ENCODE assay signal across 29 mouse cellular contexts in the genomic region with DNA sequence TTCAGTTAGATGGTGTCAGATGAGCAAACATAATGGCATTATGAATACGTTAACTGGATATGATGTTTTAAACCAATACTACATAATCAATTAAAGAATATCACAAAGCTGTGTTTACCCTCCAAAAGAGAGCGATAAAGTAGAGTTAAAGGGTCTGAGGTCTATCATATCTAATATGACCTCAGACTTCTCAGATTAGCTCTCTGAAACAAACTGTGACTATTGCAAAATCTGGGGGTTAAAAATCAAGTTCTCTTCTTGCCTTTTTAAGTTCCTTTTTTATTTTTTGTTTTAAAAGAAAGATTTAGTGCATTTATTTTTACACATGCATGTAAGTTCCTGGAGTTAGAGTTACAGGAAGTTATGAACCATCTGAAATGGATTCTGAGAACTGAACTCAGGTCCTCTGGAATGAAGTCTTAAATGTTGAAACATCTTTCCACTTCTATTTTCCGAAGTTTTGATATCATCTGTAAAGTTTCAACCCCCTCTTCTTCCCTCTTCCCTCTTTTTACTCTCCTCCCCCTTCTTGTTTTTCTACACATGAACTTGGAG.
A peak's percentile ranks its signal among the peaks of the same experiment; 100 is the strongest.
DNase-seq lines count a peak whose midpoint lies in the region; ATAC-seq and TF ChIP-seq lines count a peak whose summit lies in the region.
"Had no signal": no experiment of that assay in that cellular context is flagged by ENCODE, and none has a peak within 500 bp of the region (broad histone marks: within the 10 kb centered on the region; RNA-seq: fewer than 3 reads in every experiment).

No protein-coding gene starts in this region.

- no peak for TF ChIP-seq POLR2A in cerebellum, adult 2 months (IDR thresholded peaks at IDR 0.05; ENCODE audit: borderline replicate concordance, insufficient read depth, low read length)

- H3K9me3 ChIP-seq in midbrain, embryonic 11.5 days (ENCODE audit: control insufficient read depth, low read length): no peaks in the 10 kb centered on the region
- H3K9me3 ChIP-seq in midbrain, embryonic 15.5 days: no peaks in the 10 kb centered on the region
- H3K9me3 ChIP-seq: embryonic facial prominence, embryonic 10.5 days; embryonic facial prominence, embryonic 13.5 days; forebrain, embryonic 12.5 days; forebrain, embryonic 15.5 days; G1E; heart, embryonic 10.5 days; heart, embryonic 13.5 days had no signal

- no peaks in the 10 kb centered on the region for H3K36me3 ChIP-seq in midbrain, embryonic 11.5 days (ENCODE audit: control insufficient read depth, insufficient read depth, low read length)
- H3K36me3 ChIP-seq in midbrain, embryonic 15.5 days (replicated peaks): no peaks in the 10 kb centered on the region
- H3K36me3 ChIP-seq: embryonic facial prominence, embryonic 10.5 days; embryonic facial prominence, embryonic 13.5 days; forebrain, embryonic 12.5 days; forebrain, embryonic 15.5 days; heart, embryonic 13.5 days had no signal

- ATAC-seq in midbrain, embryonic 11.5 days (ENCODE audit: low FRiP score): no peak
- ATAC-seq in midbrain, embryonic 15.5 days (replicated peaks): no peak
- peak; percentile 75 for ATAC-seq in granulocyte monocyte progenitor cell, adult 5-6 weeks (replicated peaks; ENCODE audit: poor library complexity, severe bottlenecking)
- ATAC-seq in megakaryocyte progenitor cell, adult 5-6 weeks (replicated peaks; ENCODE audit: poor library complexity): peak; percentile 33
- ATAC-seq in cerebellum, adult (ENCODE audit: insufficient number of reproducible peaks, low FRiP score, low TSS enrichment): no peak
- ATAC-seq: forebrain, embryonic 15.5 days; hindbrain, postnatal 0 days; inflammation-experienced regulatory T-cells, adult 6 months had no signal

- no peaks in the 10 kb centered on the region for H3K4me1 ChIP-seq in midbrain, embryonic 11.5 days (ENCODE audit: control insufficient read depth, insufficient read depth, low read length)
- H3K4me1 ChIP-seq in midbrain, embryonic 15.5 days: peaks cover 4% of the 10 kb centered on the region; the same call in 1 of the 2 replicates
- no peaks in the 10 kb centered on the region; the same call in 1 of the 2 replicates for H3K4me1 ChIP-seq in cerebellum, adult 2 months (ENCODE audit: control insufficient read depth, insufficient read depth, low read length)
- H3K4me1 ChIP-seq: embryonic facial prominence, embryonic 10.5 days had no signal

- no peak overlapping the region for H3K9ac ChIP-seq in midbrain, embryonic 11.5 days (ENCODE audit: low read length)
- no peak overlapping the region for H3K9ac ChIP-seq in midbrain, embryonic 15.5 days
- H3K9ac ChIP-seq: embryonic facial prominence, embryonic 13.5 days; forebrain, embryonic 12.5 days; forebrain, embryonic 15.5 days; heart, embryonic 13.5 days; hindbrain, embryonic 14.5 days had no signal

- 92% methylated on average over 3 of the region's 3 CpGs for WGBS in midbrain, embryonic 11.5 days
- 88% methylated on average over 3 of the region's 3 CpGs for WGBS in midbrain, embryonic 15.5 days
- WGBS in cerebellum, adult 2 months: 98% methylated on average over 3 of the region's 3 CpGs

- H3K4me2 ChIP-seq in midbrain, embryonic 11.5 days: no peak overlapping the region
- no peak overlapping the region for H3K4me2 ChIP-seq in midbrain, embryonic 15.5 days
- H3K4me2 ChIP-seq: embryonic facial prominence, embryonic 13.5 days; forebrain, embryonic 12.5 days; forebrain, embryonic 15.5 days; heart, embryonic 13.5 days; hindbrain, embryonic 14.5 days had no signal

- H3K27ac ChIP-seq in midbrain, embryonic 11.5 days (ENCODE audit: low read depth, low read length): no peak overlapping the region
- no peak overlapping the region for H3K27ac ChIP-seq in midbrain, embryonic 15.5 days
- no peak overlapping the region for H3K27ac ChIP-seq in cerebellum, adult 2 months (ENCODE audit: insufficient read depth, low read length)
- H3K27ac ChIP-seq: embryonic facial prominence, embryonic 10.5 days; embryonic facial prominence, embryonic 13.5 days; forebrain, embryonic 12.5 days; forebrain, embryonic 15.5 days; heart, adult 2 months; heart, embryonic 10.5 days; heart, embryonic 13.5 days; hindbrain, embryonic 14.5 days; hindbrain, postnatal 0 days had no signal

- H3K27me3 ChIP-seq in midbrain, embryonic 11.5 days (ENCODE audit: control insufficient read depth, insufficient read depth, low read length): no peaks in the 10 kb centered on the region
- no peaks in the 10 kb centered on the region for H3K27me3 ChIP-seq in midbrain, embryonic 15.5 days (replicated peaks)
- H3K27me3 ChIP-seq in cerebellum, adult 2 months (ENCODE audit: control insufficient read depth, insufficient read depth, low read length): no peaks in the 10 kb centered on the region
- H3K27me3 ChIP-seq: CH12.LX; embryonic facial prominence, embryonic 13.5 days; forebrain, embryonic 12.5 days; forebrain, embryonic 15.5 days; heart, embryonic 13.5 days had no signal

- no peak overlapping the region for H3K4me3 ChIP-seq in midbrain, embryonic 11.5 days (ENCODE audit: low read depth, low read length)
- no peak overlapping the region for H3K4me3 ChIP-seq in midbrain, embryonic 15.5 days
- H3K4me3 ChIP-seq in cerebellum, adult 2 months (replicated peaks; ENCODE audit: insufficient read depth, low read depth, low read length): no peak overlapping the region
- H3K4me3 ChIP-seq: embryonic facial prominence, embryonic 10.5 days; embryonic facial prominence, embryonic 13.5 days; erythroblast, embryonic 14.5 days; forebrain, embryonic 12.5 days; forebrain, embryonic 15.5 days; heart, adult 2 months; heart, embryonic 10.5 days; heart, embryonic 13.5 days had no signal

- TF ChIP-seq CTCF in cerebellum, adult 2 months (IDR thresholded peaks at IDR 0.05; ENCODE audit: borderline replicate concordance, insufficient read depth, low read depth, low read length): no peak

- DNase-seq in midbrain, embryonic 11.5 days (ENCODE audit: low spot score, missing footprints): peak; percentile 28
- DNase-seq in cerebellum, adult 2 months: no peak
- DNase-seq: adrenal gland, adult 2 months; adrenal gland, postnatal 14 days; B cell, adult 2 months; cerebellum, adult 18-20 months; cerebellum, adult 9-11 months; cerebellum, postnatal 25 days; embryo, embryonic 11 days; gastrocnemius, postnatal 25 days; heart, adult 2 months; heart, postnatal 14 days; heart, postnatal 4 days had no signal

Comparison
In these comparisons a context has a peak if more than half of its experiments do, and no peak if none do; other contexts are left out.
1. ATAC-seq: peak in granulocyte monocyte progenitor cell, adult 5-6 weeks (single experiment) and megakaryocyte progenitor cell, adult 5-6 weeks (single experiment); none in midbrain, embryonic 11.5 days (single experiment), midbrain, embryonic 15.5 days (single experiment) and cerebellum, adult (single experiment).